In the genomic region with DNA sequence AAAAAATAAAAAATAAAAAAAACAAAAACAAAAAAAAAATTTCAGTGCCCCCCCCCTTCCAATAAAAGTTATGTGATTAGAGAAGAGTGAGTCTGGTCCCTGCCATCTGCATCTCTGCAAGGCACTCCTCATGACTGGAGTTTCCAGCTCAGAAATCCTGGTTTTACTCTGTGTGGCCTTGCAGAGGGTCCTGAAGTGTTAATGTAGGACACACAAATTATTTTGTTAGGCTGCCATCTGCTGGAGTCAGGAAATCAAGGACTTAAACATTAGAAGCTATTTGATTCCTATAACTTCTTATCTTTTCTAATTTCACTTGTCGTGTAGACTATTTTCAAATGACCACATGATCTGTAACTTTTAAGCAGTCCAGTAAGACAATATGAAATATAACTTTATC, we compare ENCODE assay signal across 11 mouse cellular contexts.
A peak's percentile ranks its signal among the peaks of the same experiment; 100 is the strongest.
DNase-seq lines count a peak whose midpoint lies in the region; ATAC-seq and TF ChIP-seq lines count a peak whose summit lies in the region.
"Had no signal": no experiment of that assay in that cellular context is flagged by ENCODE, and none has a peak within 500 bp of the region (broad histone marks: within the 10 kb centered on the region; RNA-seq: fewer than 3 reads in every experiment).

No protein-coding gene starts in this region.

- no peak for TF ChIP-seq POLR2A in cerebellum, adult 2 months (IDR thresholded peaks at IDR 0.05; ENCODE audit: borderline replicate concordance, insufficient read depth, low read length)

- no peaks in the 10 kb centered on the region for H3K9me3 ChIP-seq in midbrain, embryonic 12.5 days
- H3K9me3 ChIP-seq in midbrain, embryonic 10.5 days (replicated peaks): no peaks in the 10 kb centered on the region
- no peaks in the 10 kb centered on the region for H3K9me3 ChIP-seq in hindbrain, embryonic 12.5 days (replicated peaks)
- H3K9me3 ChIP-seq in heart, embryonic 11.5 days (replicated peaks; ENCODE audit: control insufficient read depth, low read length): no peaks in the 10 kb centered on the region
- H3K9me3 ChIP-seq: megakaryocyte, embryonic 14.5 days had no signal

- no peak overlapping the region for H3K9ac ChIP-seq in midbrain, embryonic 12.5 days (replicated peaks)
- H3K9ac ChIP-seq in hindbrain, embryonic 12.5 days: no peak overlapping the region
- no peak overlapping the region for H3K9ac ChIP-seq in heart, embryonic 11.5 days (ENCODE audit: low read depth, low read length)

- H3K27ac ChIP-seq in cerebellum, adult 2 months (ENCODE audit: insufficient read depth, low read length): no peak overlapping the region
- H3K27ac ChIP-seq in midbrain, embryonic 12.5 days (replicated peaks): no peak overlapping the region
- H3K27ac ChIP-seq in midbrain, embryonic 10.5 days (replicated peaks): no peak overlapping the region
- no peak overlapping the region for H3K27ac ChIP-seq in hindbrain, embryonic 12.5 days
- no peak overlapping the region for H3K27ac ChIP-seq in heart, embryonic 11.5 days (ENCODE audit: low read depth, low read length)

- H3K27me3 ChIP-seq in cerebellum, adult 2 months (ENCODE audit: control insufficient read depth, insufficient read depth, low read length): no peaks in the 10 kb centered on the region
- peaks cover 6% of the 10 kb centered on the region; the same call in 1 of the 2 replicates for H3K27me3 ChIP-seq in midbrain, embryonic 12.5 days
- peaks cover 22% of the 10 kb centered on the region for H3K27me3 ChIP-seq in midbrain, embryonic 10.5 days (ENCODE audit: low read depth, poor library complexity, severe bottlenecking)
- H3K27me3 ChIP-seq in hindbrain, embryonic 12.5 days: peaks cover 4% of the 10 kb centered on the region; the same call in 1 of the 2 replicates
- H3K27me3 ChIP-seq in heart, embryonic 11.5 days (ENCODE audit: control insufficient read depth, insufficient read depth, low read length): no peaks in the 10 kb centered on the region
- H3K27me3 ChIP-seq: megakaryocyte, embryonic 14.5 days had no signal

- 30% methylated on average over 1 of the region's 1 CpGs for WGBS in cerebellum, adult 2 months
- 30% methylated on average over 1 of the region's 1 CpGs for WGBS in midbrain, embryonic 12.5 days
- 52% methylated on average over 1 of the region's 1 CpGs for WGBS in midbrain, embryonic 10.5 days
- WGBS in hindbrain, embryonic 12.5 days: 40% methylated on average over 1 of the region's 1 CpGs
- 24% methylated on average over 1 of the region's 1 CpGs for WGBS in heart, embryonic 11.5 days (ENCODE audit: insufficient replicate concordance)

- H3K4me1 ChIP-seq in cerebellum, adult 2 months (ENCODE audit: control insufficient read depth, insufficient read depth, low read length): no peaks in the 10 kb centered on the region
- H3K4me1 ChIP-seq in midbrain, embryonic 12.5 days: no peaks in the 10 kb centered on the region; the same call in 1 of the 2 replicates
- no peaks in the 10 kb centered on the region for H3K4me1 ChIP-seq in midbrain, embryonic 10.5 days
- no peaks in the 10 kb centered on the region for H3K4me1 ChIP-seq in hindbrain, embryonic 12.5 days
- H3K4me1 ChIP-seq in heart, embryonic 11.5 days (ENCODE audit: control insufficient read depth, insufficient read depth, low read length): no peaks in the 10 kb centered on the region
- H3K4me1 ChIP-seq: megakaryocyte, embryonic 14.5 days had no signal

- TF ChIP-seq CTCF in cerebellum, adult 2 months (IDR thresholded peaks at IDR 0.05; ENCODE audit: borderline replicate concordance, insufficient read depth, low read depth, low read length): no peak

- H3K4me3 ChIP-seq in cerebellum, adult 2 months (replicated peaks; ENCODE audit: insufficient read depth, low read depth, low read length): no peak overlapping the region
- H3K4me3 ChIP-seq in midbrain, embryonic 12.5 days: no peak overlapping the region
- no peak overlapping the region for H3K4me3 ChIP-seq in midbrain, embryonic 10.5 days
- H3K4me3 ChIP-seq in hindbrain, embryonic 12.5 days: no peak overlapping the region
- H3K4me3 ChIP-seq in heart, embryonic 11.5 days (ENCODE audit: low read depth, low read length): no peak overlapping the region
- H3K4me3 ChIP-seq: megakaryocyte, embryonic 14.5 days had no signal

- DNase-seq in cerebellum, postnatal 10 days: peak; percentile 51 to 58
- DNase-seq in cerebellum, adult 2 months: no peak
- no peak for DNase-seq in midbrain, embryonic 10.5 days (ENCODE audit: low spot score)
- peak; percentile 48 to 56 for DNase-seq in right cerebral cortex, postnatal 10 days (ENCODE audit: low spot score in 2 of 2)
- DNase-seq in urinary bladder, adult 2 months (ENCODE audit: low spot score): no peak
- DNase-seq: kidney, adult 18-20 months; liver had no signal

- H3K36me3 ChIP-seq in midbrain, embryonic 12.5 days: no peaks in the 10 kb centered on the region
- H3K36me3 ChIP-seq in midbrain, embryonic 10.5 days: no peaks in the 10 kb centered on the region
- H3K36me3 ChIP-seq in hindbrain, embryonic 12.5 days: no peaks in the 10 kb centered on the region
- no peaks in the 10 kb centered on the region for H3K36me3 ChIP-seq in heart, embryonic 11.5 days (ENCODE audit: control insufficient read depth, insufficient read depth, low read length)

- H3K4me2 ChIP-seq in midbrain, embryonic 12.5 days (replicated peaks): no peak overlapping the region
- H3K4me2 ChIP-seq in hindbrain, embryonic 12.5 days (replicated peaks): no peak overlapping the region
- no peak overlapping the region for H3K4me2 ChIP-seq in heart, embryonic 11.5 days

- ATAC-seq in midbrain, embryonic 12.5 days (ENCODE audit: low FRiP score, low read depth): peak; percentile 84
- ATAC-seq in hindbrain, embryonic 12.5 days (ENCODE audit: low FRiP score): peak; percentile 71; the same call in 1 of the 2 replicates
- no peak for ATAC-seq in heart, embryonic 11.5 days (replicated peaks; ENCODE audit: insufficient number of reproducible peaks, low FRiP score, low TSS enrichment)

Comparison
In these comparisons a context has a peak if more than half of its experiments do, and no peak if none do; other contexts are left out.
1. DNase-seq: peak in cerebellum, postnatal 10 days (2 of 2) and right cerebral cortex, postnatal 10 days (2 of 2); none in cerebellum, adult 2 months (0 of 2), midbrain, embryonic 10.5 days (single experiment) and urinary bladder, adult 2 months (single experiment).